8 mouse cellular contexts compared by ENCODE assay signal in genomic region chr9:96752603-96753114, GRCm38 (mm10). TPM values are rescaled to one million over a fixed set of nuclear protein-coding genes. Genes with fewer than 3 reads are reported as not detected.
A peak's percentile ranks its signal among the peaks of the same experiment; 100 is the strongest.
DNase-seq lines count a peak whose midpoint lies in the region; ATAC-seq and TF ChIP-seq lines count a peak whose summit lies in the region.

Gene Zbtb38 (minus strand): TSS chr9:96752831.

- ATAC-seq in hematopoietic stem cell, adult 5-6 weeks (replicated peaks in 1 of 2; ENCODE audit: insufficient read depth in 1 of 2, low FRiP score in 2 of 2, low TSS enrichment in 1 of 2, low read depth in 1 of 2, poor library complexity in 2 of 2, severe bottlenecking in 2 of 2) = no peak
- peak; percentile 92 for ATAC-seq in lung, embryonic 15.5 days (ENCODE audit: borderline replicate concordance, extremely low read depth, low FRiP score, low TSS enrichment)

- H3K36me3 ChIP-seq in lung, embryonic 15.5 days = no peaks in the 10 kb centered on the region
- no peaks in the 10 kb centered on the region for H3K36me3 ChIP-seq in thymus, adult 2 months (ENCODE audit: control insufficient read depth, insufficient read depth, low read length)

- DNase-seq in MN1 (ENCODE audit: low spot score) = peak; percentile 88
- DNase-seq in cerebellum, adult 8-10 months = peak; percentile 45
- peak in 1 of 2 experiments; percentile 65 for DNase-seq in frontal cortex, adult 2 months (ENCODE audit: extremely low spot score in 1 of 2, low spot score in 1 of 2)
- DNase-seq in layer of hippocampus, adult 8-10 months (ENCODE audit: low spot score in 2 of 2) = peak; percentile 76 to 77
- peak; percentile 44 for DNase-seq in ovary, postnatal 14 days (ENCODE audit: low spot score)
- DNase-seq in thymus, adult 2 months = no peak

- 0 out of 2 replicates have a peak within 1 kb of the TSS, but pooled peaks have one; percentile 3 for H3K9ac ChIP-seq in lung, embryonic 15.5 days

- no peak within 1 kb of the TSS for H3K4me3 ChIP-seq in lung, embryonic 15.5 days
- H3K4me3 ChIP-seq in thymus, adult 2 months (ENCODE audit: control insufficient read depth, insufficient read depth, low read length) = no peak within 1 kb of the TSS

- H3K27me3 ChIP-seq in lung, embryonic 15.5 days = no peaks in the 10 kb centered on the region
- no peaks in the 10 kb centered on the region for H3K27me3 ChIP-seq in thymus, adult 2 months (ENCODE audit: control insufficient read depth, insufficient read depth, low read length)

- H3K9me3 ChIP-seq in lung, embryonic 15.5 days = no peaks in the 10 kb centered on the region

- WGBS in lung, embryonic 15.5 days = 29% methylated on average over 15 of the region's 15 CpGs
- 89% methylated on average over 15 of the region's 15 CpGs for WGBS in thymus, adult 2 months

- no peak for TF ChIP-seq CTCF in thymus, adult 2 months (IDR thresholded peaks at IDR 0.05; ENCODE audit: borderline replicate concordance, control insufficient read depth, extremely low read depth, insufficient read depth, low read length, poor library complexity)

- H3K4me1 ChIP-seq in lung, embryonic 15.5 days = peaks cover 15% of the 10 kb centered on the region
- peaks cover 3% of the 10 kb centered on the region; the same call in 1 of the 2 replicates for H3K4me1 ChIP-seq in thymus, adult 2 months (replicated peaks; ENCODE audit: control insufficient read depth, insufficient read depth, low read length)

- no peak for TF ChIP-seq POLR2A in thymus, adult 2 months (IDR thresholded peaks at IDR 0.05; ENCODE audit: control insufficient read depth, extremely low read depth, insufficient read depth, low read length, poor library complexity)

- H3K4me2 ChIP-seq in lung, embryonic 15.5 days = peak within 1 kb of the TSS; percentile 25

- H3K27ac ChIP-seq in lung, embryonic 15.5 days = peak within 1 kb of the TSS; percentile 73
- H3K27ac ChIP-seq in thymus, adult 2 months (ENCODE audit: control insufficient read depth, insufficient read depth, low read length) = no peak within 1 kb of the TSS

RNA-seq across cellular contexts. Expression of gene Zbtb38, which starts in this region (rescaled TPM):
- 19.0 and 20.5 TPM in 2 replicates for polyA plus RNA-seq in frontal cortex, adult 2 months (2012; rRNA removed)
- 50.5 and 62.1 TPM in 2 replicates for total RNA-seq in hematopoietic stem cell, adult 5-6 weeks (2017)
- 10 to 100 TPM; 57.5 to 68.1 (median 62.3) TPM for total RNA-seq in layer of hippocampus, adult 8-10 months (2022)
- 26.3 and 26.4 TPM in 2 replicates for polyA plus RNA-seq in lung, embryonic 15.5 days (2015; fragmentation: Nextera tagmentation; extraction: Ambion mirVana)
- 7.2 and 9.1 TPM in 2 replicates for polyA plus RNA-seq in thymus, adult 2 months (2012; rRNA removed)
